Mouse (Mus musculus): ENCODE measurements around the gene Gphn.

Gphn gene

GRCm38 (mm10) chr12:78717783-78718182, 491.6 kb downstream of the Gphn start:
- DNase-seq (ENCODE audit: low read depth): no peak

GRCm38 (mm10) chr12:78727723-78728122, 501.5 kb downstream of the Gphn start:
- DNase-seq (ENCODE audit: low read depth): no peak
